Mouse (Mus musculus): ENCODE results near the gene Dab1. TPM values are rescaled to one million over a fixed set of nuclear protein-coding genes. Genes with fewer than 3 reads are reported as not detected.

Dab1 gene
- polyA plus RNA-seq, 1 experiment from 2014 or later = 41.3 TPM

DNA sequence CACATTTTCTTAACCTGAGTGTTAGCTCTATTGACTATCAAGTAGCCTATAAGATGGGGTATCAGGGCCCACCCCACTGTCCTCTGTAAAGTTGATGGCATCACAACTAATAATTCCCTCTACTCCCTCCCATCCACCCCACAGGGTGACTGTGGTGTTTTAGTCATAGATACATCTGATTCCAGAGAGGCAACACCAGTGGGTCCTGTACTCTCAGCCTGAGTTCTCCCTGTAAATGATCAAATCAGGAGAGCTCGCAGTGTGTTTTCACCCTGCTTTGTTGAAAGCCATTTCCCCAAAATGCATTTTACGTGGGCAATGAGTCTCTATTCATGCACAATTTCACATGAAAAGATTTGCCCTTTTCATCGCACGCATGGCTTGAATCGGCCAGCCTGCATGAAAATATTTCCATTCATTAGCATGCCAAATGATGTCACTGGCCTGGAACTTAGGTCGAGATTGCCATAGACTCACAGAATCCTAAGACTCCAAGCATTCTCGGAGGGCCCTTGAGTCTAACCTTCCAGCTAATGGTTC lies 454.8 kb downstream of the Dab1 start:
- H3K4me1 ChIP-seq = 0 out of 2 replicates have a peak, but pooled peaks cover 3% of the 10 kb centered on the region
- H3K4me2 ChIP-seq (replicated peaks) = no peak overlapping the region
- no peak overlapping the region for H3K27ac ChIP-seq
- no peaks in the 10 kb centered on the region for H3K36me3 ChIP-seq
- H3K27me3 ChIP-seq (replicated peaks) = no peaks in the 10 kb centered on the region
- WGBS = 23% methylated on average over 7 of the region's 7 CpGs
- H3K4me3 ChIP-seq = no peak overlapping the region
- H3K9ac ChIP-seq = no peak overlapping the region
- H3K9me3 ChIP-seq = no peaks in the 10 kb centered on the region
- ATAC-seq (ENCODE audit: low FRiP score, low read depth) = no peak

DNA sequence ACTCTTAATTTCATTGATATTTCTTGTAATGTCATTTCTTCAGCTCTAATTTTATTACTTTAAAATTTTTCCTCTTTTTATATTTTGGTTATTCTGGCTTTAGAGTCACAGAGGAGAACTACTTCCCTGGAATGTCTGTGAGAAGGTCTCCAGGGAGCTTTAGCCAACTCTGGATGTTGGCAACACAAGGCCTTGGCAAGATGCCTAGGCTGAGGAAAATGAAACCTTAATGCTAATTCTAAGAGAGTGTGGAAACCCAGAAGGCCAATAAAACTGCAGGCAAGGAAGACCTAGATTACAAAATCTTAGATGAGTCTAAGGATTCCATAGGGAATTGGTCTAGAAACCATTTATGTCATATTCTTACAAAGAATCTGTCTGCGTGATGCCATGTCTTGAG lies 458.6 kb downstream of the Dab1 start:
- Histone ChIP-seq H3K27ac (no peak overlapping the region), H3K27me3 (replicated peaks) (no peaks in the 10 kb centered on the region), H3K9ac (no peak overlapping the region), H3K4me3 (no peak overlapping the region), H3K9me3 (no peaks in the 10 kb centered on the region), H3K4me2 (replicated peaks) (no peak overlapping the region), H3K36me3 (no peaks in the 10 kb centered on the region), H3K4me1 (peaks cover 7% of the 10 kb centered on the region)
- no peak for ATAC-seq (ENCODE audit: low FRiP score, low read depth)
- whole genome bisulfite sequencing = 88% methylated on average over 1 of the region's 1 CpGs

DNA sequence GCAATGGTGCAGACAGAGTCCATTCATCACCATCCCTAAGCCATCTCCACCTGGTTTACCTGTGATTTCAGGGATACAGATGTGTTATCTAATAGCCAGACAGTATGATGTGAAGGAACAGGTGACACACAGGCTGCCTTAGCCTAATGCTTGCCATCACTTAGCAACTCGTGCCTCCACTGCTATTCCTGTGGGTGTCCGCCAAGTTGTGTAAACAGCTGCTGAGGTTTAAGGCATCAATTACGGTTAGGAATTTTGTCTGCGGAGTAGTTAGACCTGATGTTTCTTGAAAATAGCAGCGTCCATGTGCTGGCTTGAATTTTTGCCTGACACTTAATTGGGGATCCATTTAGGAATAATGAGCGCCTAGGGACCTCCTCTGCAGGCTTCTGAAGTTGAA lies 487.1 kb downstream of the Dab1 start:
- no peaks in the 10 kb centered on the region for H3K36me3 ChIP-seq
- H3K4me1 ChIP-seq = no peaks in the 10 kb centered on the region
- no peak overlapping the region for H3K4me2 ChIP-seq (replicated peaks)
- ATAC-seq (ENCODE audit: low FRiP score, low read depth) = no peak
- 78% methylated on average over 6 of the region's 6 CpGs for WGBS
- H3K27me3 ChIP-seq (replicated peaks) = no peaks in the 10 kb centered on the region
- H3K27ac ChIP-seq = no peak overlapping the region
- no peak overlapping the region for H3K9ac ChIP-seq
- no peak overlapping the region for H3K4me3 ChIP-seq
- no peaks in the 10 kb centered on the region for H3K9me3 ChIP-seq

DNA sequence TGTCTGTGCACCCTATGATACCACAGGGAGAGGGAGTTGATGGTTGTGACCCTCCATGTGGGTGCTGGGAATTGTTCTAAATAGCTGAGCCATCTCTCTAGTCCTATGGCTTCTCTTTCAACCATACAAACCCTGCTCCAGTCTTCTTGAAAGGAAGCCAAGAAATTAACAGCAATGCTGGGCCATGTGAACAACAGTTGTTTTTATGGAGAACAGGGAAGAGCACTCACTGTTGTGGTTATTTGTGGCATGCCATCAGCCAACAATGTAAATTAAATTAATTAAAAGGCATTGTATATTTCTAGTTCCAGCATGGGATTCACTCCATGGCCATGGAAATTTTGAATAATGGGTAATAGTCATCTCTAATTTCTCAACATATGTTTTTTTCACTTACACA lies 492.5 kb downstream of the Dab1 start:
- H3K4me2 ChIP-seq (replicated peaks) = no peak overlapping the region
- H3K36me3 ChIP-seq = no peaks in the 10 kb centered on the region
- H3K9me3 ChIP-seq = no peaks in the 10 kb centered on the region
- no peaks in the 10 kb centered on the region for H3K4me1 ChIP-seq
- no peak overlapping the region for H3K27ac ChIP-seq
- no peak overlapping the region for H3K9ac ChIP-seq
- H3K4me3 ChIP-seq = no peak overlapping the region
- H3K27me3 ChIP-seq (replicated peaks) = no peaks in the 10 kb centered on the region
- no peak for ATAC-seq (ENCODE audit: low FRiP score, low read depth)

DNA sequence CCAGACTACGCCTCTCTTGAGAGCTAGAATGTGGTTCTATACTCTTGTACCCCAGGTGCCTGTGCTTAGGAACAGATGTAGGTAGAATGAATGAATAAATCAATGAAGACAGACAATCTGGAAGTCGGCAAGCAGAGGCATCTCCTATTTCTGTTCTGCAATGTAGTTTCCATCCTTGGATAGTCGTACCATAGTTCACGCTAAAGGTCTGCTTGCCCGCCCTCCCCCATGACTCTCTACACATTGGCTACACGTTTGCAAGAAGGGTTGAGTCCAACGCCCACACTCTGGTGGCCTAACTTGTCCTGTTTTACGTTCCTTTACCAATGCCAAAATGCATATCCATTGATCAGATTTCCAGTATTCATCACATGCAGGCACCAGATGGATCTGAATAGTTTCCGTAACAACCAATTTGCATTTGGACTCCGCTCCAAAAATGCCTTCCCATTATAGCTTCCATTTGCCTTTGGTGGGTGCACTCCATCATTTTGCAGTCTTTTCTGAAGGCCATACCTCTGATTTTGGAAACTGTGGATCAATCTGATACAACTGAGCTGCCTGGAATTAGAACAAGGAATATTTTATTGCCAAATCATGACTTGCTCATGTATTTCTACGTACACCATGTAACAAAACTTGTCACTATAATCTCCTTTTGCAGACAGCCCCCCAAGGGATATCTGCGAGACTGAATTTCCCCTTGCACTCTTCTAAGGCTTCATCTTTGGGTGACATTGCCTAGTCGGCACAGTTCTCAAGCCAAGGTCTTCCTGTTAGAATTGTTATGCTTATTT lies 494.2 kb downstream of the Dab1 start:
- H3K27ac ChIP-seq = no peak overlapping the region
- no peaks in the 10 kb centered on the region for H3K9me3 ChIP-seq
- H3K9ac ChIP-seq = no peak overlapping the region
- H3K36me3 ChIP-seq = no peaks in the 10 kb centered on the region
- H3K4me1 ChIP-seq = no peaks in the 10 kb centered on the region
- no peak overlapping the region for H3K4me3 ChIP-seq
- 78% methylated on average over 13 of the region's 13 CpGs for WGBS
- H3K27me3 ChIP-seq (replicated peaks) = no peaks in the 10 kb centered on the region
- H3K4me2 ChIP-seq (replicated peaks) = no peak overlapping the region
- no peak for ATAC-seq (ENCODE audit: low FRiP score, low read depth)

DNA sequence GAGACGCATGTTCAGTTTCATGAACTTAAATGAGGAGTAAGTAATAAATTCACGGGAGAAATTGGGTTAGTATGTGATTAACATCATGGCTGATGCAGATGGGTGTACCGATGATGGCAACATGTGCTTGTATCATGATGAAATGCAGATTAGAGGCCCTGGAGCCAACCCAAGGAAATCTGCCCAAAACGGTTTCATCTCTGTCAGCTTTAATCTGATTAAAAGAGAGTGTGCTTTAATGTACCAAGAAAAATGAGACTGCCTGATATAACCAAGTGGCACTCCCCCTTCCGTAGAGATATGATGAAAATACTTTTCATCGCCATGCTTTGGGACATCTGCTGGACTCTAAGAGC lies 494.8 kb downstream of the Dab1 start:
- no peaks in the 10 kb centered on the region for H3K9me3 ChIP-seq
- ATAC-seq (ENCODE audit: low FRiP score, low read depth) = no peak

DNA sequence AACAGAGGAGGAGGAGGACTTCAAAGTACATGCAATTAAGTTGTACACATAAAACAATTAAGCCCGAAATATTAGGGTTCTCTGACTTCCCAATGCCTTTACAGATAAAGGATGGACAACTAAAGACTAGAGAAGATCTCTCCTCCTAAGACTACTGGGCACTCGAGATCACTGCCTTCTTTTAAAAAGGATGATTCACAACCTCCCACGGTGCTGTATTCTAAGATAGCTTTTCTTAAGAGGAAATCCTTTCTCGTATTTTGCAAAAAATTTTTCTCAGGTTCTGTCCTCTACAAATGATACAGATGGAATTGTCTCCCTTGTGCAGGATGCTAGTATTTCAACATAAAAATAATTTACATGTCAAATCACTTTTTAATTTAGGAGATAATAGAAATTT lies 500.9 kb downstream of the Dab1 start:
- Histone ChIP-seq H3K27ac (no peak overlapping the region), H3K4me3 (no peak overlapping the region), H3K4me1 (no peaks in the 10 kb centered on the region), H3K9ac (no peak overlapping the region), H3K4me2 (replicated peaks) (no peak overlapping the region), H3K27me3 (replicated peaks) (no peaks in the 10 kb centered on the region), H3K36me3 (no peaks in the 10 kb centered on the region), H3K9me3 (no peaks in the 10 kb centered on the region)
- ATAC-seq (ENCODE audit: low FRiP score, low read depth) = no peak
- 74% methylated on average over 4 of the region's 4 CpGs for WGBS

More for the DNA sequence above, 494.8 kb downstream of the Dab1 start:
- WGBS = 84% methylated on average over 6 of the region's 6 CpGs
- Histone ChIP-seq H3K4me1 (no peaks in the 10 kb centered on the region), H3K36me3 (no peaks in the 10 kb centered on the region), H3K9ac (no peak overlapping the region), H3K4me3 (no peak overlapping the region), H3K27me3 (replicated peaks) (no peaks in the 10 kb centered on the region), H3K27ac (no peak overlapping the region), H3K4me2 (replicated peaks) (no peak overlapping the region)

DNA sequence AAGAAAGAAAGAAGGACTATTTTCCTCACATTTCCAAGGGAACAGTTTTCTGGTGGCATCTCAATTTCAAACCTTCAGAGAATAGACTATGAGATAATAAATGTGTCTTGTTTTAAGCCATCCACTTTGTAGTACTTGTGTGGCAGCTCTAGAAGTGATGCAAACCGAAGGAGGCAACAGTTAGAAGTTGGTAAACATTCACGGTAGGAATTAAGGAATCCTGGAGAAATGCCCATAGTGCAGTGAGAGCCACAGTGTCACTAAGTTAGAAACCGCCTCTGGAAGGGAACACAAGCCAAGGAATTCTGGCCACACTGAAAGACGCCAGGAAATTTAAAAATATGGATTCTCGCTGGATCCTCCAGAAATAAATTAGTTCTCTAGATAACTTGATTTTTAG lies 502.8 kb downstream of the Dab1 start:
- Histone ChIP-seq H3K9ac (no peak overlapping the region), H3K27ac (no peak overlapping the region)
- 93% methylated on average over 5 of the region's 5 CpGs for WGBS

DNA sequence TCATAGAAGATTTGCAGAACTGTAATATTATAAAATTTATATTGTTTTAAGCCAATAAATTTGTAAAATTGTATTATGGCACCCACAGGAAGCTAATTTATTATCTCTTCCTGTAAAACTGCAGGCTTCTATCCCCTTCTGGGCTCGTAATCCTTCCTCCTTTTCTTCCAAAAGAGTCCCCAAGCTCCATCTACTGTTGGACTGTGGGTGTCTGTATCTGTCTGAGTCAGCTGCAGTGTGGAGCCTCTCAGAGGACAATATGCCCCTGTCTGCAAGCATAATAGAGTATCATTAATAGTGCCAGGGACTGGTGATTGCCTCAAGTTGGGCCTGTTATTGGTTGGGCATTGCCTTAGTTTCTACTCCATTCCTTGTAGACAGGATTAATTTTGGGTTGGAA lies 503.2 kb downstream of the Dab1 start:
- Histone ChIP-seq H3K9me3 (no peaks in the 10 kb centered on the region), H3K9ac (no peak overlapping the region), H3K4me3 (no peak overlapping the region), H3K4me1 (no peaks in the 10 kb centered on the region), H3K27me3 (replicated peaks) (no peaks in the 10 kb centered on the region), H3K36me3 (no peaks in the 10 kb centered on the region), H3K27ac (no peak overlapping the region), H3K4me2 (replicated peaks) (no peak overlapping the region)
- no peak for ATAC-seq (ENCODE audit: low FRiP score, low read depth)
- 78% methylated on average over 1 of the region's 1 CpGs for WGBS

More for the DNA sequence above, 502.8 kb downstream of the Dab1 start:
- H3K9me3 ChIP-seq = no peaks in the 10 kb centered on the region
- no peak for ATAC-seq (ENCODE audit: low FRiP score, low read depth)
- no peaks in the 10 kb centered on the region for H3K4me1 ChIP-seq
- no peaks in the 10 kb centered on the region for H3K36me3 ChIP-seq
- H3K4me2 ChIP-seq (replicated peaks) = no peak overlapping the region
- no peaks in the 10 kb centered on the region for H3K27me3 ChIP-seq (replicated peaks)
- H3K4me3 ChIP-seq = no peak overlapping the region

DNA sequence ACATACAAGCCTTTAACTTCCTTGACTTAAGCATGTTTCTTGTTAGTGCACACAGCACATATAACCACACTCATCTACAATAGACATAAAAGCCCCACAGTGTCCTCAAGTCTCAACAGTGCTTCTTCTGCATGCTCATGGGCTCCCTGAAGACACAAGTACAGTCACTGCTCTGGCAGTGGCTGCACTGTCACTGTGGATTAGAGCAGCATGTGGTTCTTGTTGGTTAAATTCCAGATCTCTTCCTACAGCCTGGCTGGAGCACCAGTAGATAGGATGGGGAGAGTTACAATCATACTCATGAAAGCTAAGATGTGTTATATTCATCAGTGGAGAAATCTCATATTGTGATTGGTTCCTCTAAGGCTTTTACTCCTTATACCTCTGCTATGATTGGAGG lies 534.5 kb downstream of the Dab1 start:
- Histone ChIP-seq H3K27ac (no peak overlapping the region), H3K4me1 (no peaks in the 10 kb centered on the region), H3K9ac (no peak overlapping the region), H3K27me3 (replicated peaks) (no peaks in the 10 kb centered on the region), H3K4me3 (no peak overlapping the region), H3K4me2 (replicated peaks) (no peak overlapping the region), H3K9me3 (no peaks in the 10 kb centered on the region), H3K36me3 (no peaks in the 10 kb centered on the region)
- no peak for ATAC-seq (ENCODE audit: low FRiP score, low read depth)

DNA sequence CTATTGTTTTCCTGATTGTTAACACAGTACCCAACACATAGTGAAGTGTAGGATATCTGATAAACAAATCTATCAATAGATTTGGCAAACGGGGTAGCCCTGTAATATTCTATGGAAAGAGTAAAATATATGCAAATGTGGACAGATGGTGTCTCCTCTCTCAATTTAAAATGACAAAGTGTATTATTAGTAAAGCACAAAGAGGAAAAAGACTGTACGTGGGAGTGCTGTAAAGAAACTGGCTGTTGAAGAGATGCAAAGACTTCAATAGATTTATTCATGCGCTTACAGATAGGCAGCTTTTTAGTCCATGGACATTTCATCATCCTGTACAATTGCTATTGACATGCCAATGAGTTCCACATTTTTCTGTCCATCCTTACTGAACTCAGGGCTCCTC lies 558.9 kb downstream of the Dab1 start:
- H3K27me3 ChIP-seq (replicated peaks) = no peaks in the 10 kb centered on the region
- no peak overlapping the region for H3K4me2 ChIP-seq (replicated peaks)
- 68% methylated on average over 3 of the region's 3 CpGs for WGBS
- no peaks in the 10 kb centered on the region for H3K36me3 ChIP-seq
- H3K27ac ChIP-seq = no peak overlapping the region
- no peak overlapping the region for H3K9ac ChIP-seq
- H3K9me3 ChIP-seq = no peaks in the 10 kb centered on the region
- no peak overlapping the region for H3K4me3 ChIP-seq
- H3K4me1 ChIP-seq = no peaks in the 10 kb centered on the region
- ATAC-seq (ENCODE audit: low FRiP score, low read depth) = no peak

DNA sequence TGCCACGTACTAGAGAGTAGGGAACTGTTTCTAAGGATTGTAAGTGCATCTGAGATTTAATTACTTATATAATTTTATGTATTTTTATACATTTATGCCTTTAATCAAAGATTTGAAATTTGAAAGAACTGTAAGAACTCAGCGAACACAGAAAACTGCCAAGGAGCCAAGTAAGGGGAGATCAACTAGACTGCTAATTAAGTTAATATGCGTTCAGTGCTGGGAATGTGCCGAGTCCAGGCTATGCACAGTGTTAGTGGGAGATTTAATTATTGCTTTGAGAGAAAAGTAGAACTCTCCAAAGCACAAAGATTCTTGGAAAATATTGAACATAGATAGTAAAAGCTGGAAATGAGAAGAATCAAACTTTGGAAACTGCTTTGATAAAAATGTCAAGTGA lies 567.2 kb downstream of the Dab1 start:
- no peak overlapping the region for H3K4me2 ChIP-seq (replicated peaks)
- H3K9ac ChIP-seq = no peak overlapping the region
- H3K27ac ChIP-seq = no peak overlapping the region
- H3K27me3 ChIP-seq (replicated peaks) = no peaks in the 10 kb centered on the region
- H3K9me3 ChIP-seq = no peaks in the 10 kb centered on the region
- no peaks in the 10 kb centered on the region for H3K36me3 ChIP-seq
- no peak overlapping the region for H3K4me3 ChIP-seq
- no peaks in the 10 kb centered on the region for H3K4me1 ChIP-seq
- WGBS = 82% methylated on average over 4 of the region's 4 CpGs
- ATAC-seq (ENCODE audit: low FRiP score, low read depth) = no peak

DNA sequence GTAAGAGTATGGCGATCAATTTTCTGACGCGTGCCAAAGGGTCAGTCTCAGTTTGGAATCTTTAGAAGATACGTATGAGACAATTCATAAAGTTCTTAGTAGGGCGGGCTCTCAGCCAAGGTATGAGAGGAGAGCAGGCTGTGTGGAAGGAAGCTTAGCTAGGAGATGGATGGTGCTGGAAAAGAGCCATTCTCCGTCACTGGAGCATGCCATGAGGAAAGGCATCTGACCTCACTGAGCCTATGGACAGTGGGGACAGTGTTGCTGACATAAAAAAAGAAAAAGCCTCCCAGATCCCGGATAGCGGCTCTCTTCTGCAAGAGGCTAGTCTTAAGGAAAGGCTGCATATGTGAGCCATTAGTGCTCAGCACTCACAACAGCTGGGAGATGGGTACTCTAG lies 579.5 kb downstream of the Dab1 start:
- H3K9me3 ChIP-seq = no peaks in the 10 kb centered on the region
- no peak overlapping the region for H3K4me2 ChIP-seq (replicated peaks)
- no peak overlapping the region for H3K27ac ChIP-seq
- no peak overlapping the region for H3K4me3 ChIP-seq
- no peaks in the 10 kb centered on the region for H3K27me3 ChIP-seq (replicated peaks)
- H3K36me3 ChIP-seq = no peaks in the 10 kb centered on the region
- no peak for ATAC-seq (ENCODE audit: low FRiP score, low read depth)
- H3K9ac ChIP-seq = no peak overlapping the region
- 86% methylated on average over 8 of the region's 8 CpGs for WGBS
- no peaks in the 10 kb centered on the region for H3K4me1 ChIP-seq

Measured in neural tube, embryonic 12.5 days (tissue).